Mouse (Mus musculus) megakaryocyte, adult 5-6 weeks (primary cell): Measurements from ENCODE around the gene Ly6g5b. TPM values are rescaled to one million over a fixed set of nuclear protein-coding genes. Genes with fewer than 3 reads are reported as not detected.
A peak's percentile ranks its signal among the peaks of the same experiment; 100 is the strongest.

Source experiments
- ATAC-seq: 2 replicates; pipeline ENCODE4 v1.8.0; 2016; ENCODE audit warnings: mild to moderate bottlenecking, inconsistent platforms; ENCODE audit not compliant: poor library complexity, severe bottlenecking
- total RNA-seq, 2 experiments: library from RNA; stranded (forward) in 1 of 2; stranded (reverse) in 1 of 2; fragments of 153-499, 151-499 nt in 1 of 2; fragments of 221-1000, 200-1000 nt in 1 of 2; gene quantifications; 2 replicates each; pipeline versions ENCODE4 v1.2.3 to v1.2.4; 2015 to 2017

The Ly6g5b gene
- total RNA-seq, 2 experiments from 2014 or later = 1.8 to 6.1 TPM

- ATAC-seq = no peak
Observed at GRCm38 (mm10) chr17:35082841-35083576, 32.2 kb downstream of the Ly6g5b start.

- no peak for ATAC-seq
Observed at GRCm38 (mm10) chr17:35080710-35081109, 34.5 kb downstream of the Ly6g5b start.

- no peak for ATAC-seq
Observed at GRCm38 (mm10) chr17:35080248-35080647, 35.0 kb downstream of the Ly6g5b start.

GRCm38 (mm10) chr17:35079778-35080177, 35.5 kb downstream of the Ly6g5b start:
- ATAC-seq = peak; percentile 45

GRCm38 (mm10) chr17:35077786-35078233, 37.4 kb downstream of the Ly6g5b start, which contains the start of gene Ly6g6d:
Ly6g6d (minus strand) TSS chr17:35078065.
- peak; percentile 76; the same call in 1 of the 2 replicates for ATAC-seq

GRCm38 (mm10) chr17:35077285-35077684, 37.9 kb downstream of the Ly6g5b start:
- ATAC-seq = no peak

- no peak for ATAC-seq
Observed at GRCm38 (mm10) chr17:35076507-35077176, 38.6 kb downstream of the Ly6g5b start, which contains the start of gene Ly6g6e. Ly6g6e (plus strand) TSS chr17:35076902.

- no peak for ATAC-seq
Observed at GRCm38 (mm10) chr17:35074097-35074496, 41.1 kb downstream of the Ly6g5b start.

- ATAC-seq = no peak
Observed at GRCm38 (mm10) chr17:35071454-35071853, 43.8 kb downstream of the Ly6g5b start.

GRCm38 (mm10) chr17:35070556-35071229, 44.5 kb downstream of the Ly6g5b start:
- no peak for ATAC-seq

GRCm38 (mm10) chr17:35068213-35068914, 46.9 kb downstream of the Ly6g5b start:
- ATAC-seq = no peak

- ATAC-seq = no peak
Observed at GRCm38 (mm10) chr17:35066084-35066483, 49.1 kb downstream of the Ly6g5b start, which contains the start of gene Mpig6b. Mpig6b (minus strand) TSS chr17:35066184.

GRCm38 (mm10) chr17:35064951-35065947, 50.0 kb downstream of the Ly6g5b start, which contains the start of gene Ly6g6c:
Ly6g6c (plus strand) TSS chr17:35065388.
- ATAC-seq = peak; percentile 76

GRCm38 (mm10) chr17:35064378-35064877, 50.8 kb downstream of the Ly6g5b start:
- no peak for ATAC-seq

Other genes starting within 250 kb of the Ly6g5b start
Only the 30 nearest of the 42 such genes appear.
- gene Hspa1l, start 142.7 kb downstream of the Ly6g5b start, total RNA-seq (2015) = not detected in 2 replicates
- gene Hspa1l, start 142.7 kb downstream of the Ly6g5b start, total RNA-seq (2017) = 0.22 TPM in 1 of 2 replicates, not detected in the other
- gene Lsm2, start 133.6 kb downstream of the Ly6g5b start, total RNA-seq (2015) = 85.8 and 141 TPM in 2 replicates
- gene Lsm2, start 133.6 kb downstream of the Ly6g5b start, total RNA-seq (2017) = 13.2 and 31.2 TPM in 2 replicates
- gene Vars, start 114.4 kb downstream of the Ly6g5b start, total RNA-seq (2015) = 42.2 and 61.8 TPM in 2 replicates
- 110 and 165 TPM in 2 replicates for gene Vars, start 114.4 kb downstream of the Ly6g5b start, total RNA-seq (2017)
- gene Vwa7, start 98.8 kb downstream of the Ly6g5b start, total RNA-seq (2015) = 0.07 TPM in 1 of 2 replicates, not detected in the other
- gene Vwa7, start 98.8 kb downstream of the Ly6g5b start, total RNA-seq (2017) = 0.11 TPM in 1 of 2 replicates, not detected in the other
- 1.4 and 1.5 TPM in 2 replicates for gene Sapcd1, start 87.4 kb downstream of the Ly6g5b start, total RNA-seq (2015)
- gene Sapcd1, start 87.4 kb downstream of the Ly6g5b start, total RNA-seq (2017) = 0.22 TPM in 1 of 2 replicates, not detected in the other
- gene Msh5, start 68.7 kb downstream of the Ly6g5b start, total RNA-seq (2015) = 7.4 and 7.5 TPM in 2 replicates
- gene Msh5, start 68.7 kb downstream of the Ly6g5b start, total RNA-seq (2017) = 3.6 and 6.3 TPM in 2 replicates
- 415 and 463 TPM in 2 replicates for gene Clic1, start 65.5 kb downstream of the Ly6g5b start, total RNA-seq (2015)
- 386 and 405 TPM in 2 replicates for gene Clic1, start 65.5 kb downstream of the Ly6g5b start, total RNA-seq (2017)
- gene Ddah2, start 56.4 kb downstream of the Ly6g5b start, total RNA-seq (2015) = 2.2 and 3.1 TPM in 2 replicates
- gene Ddah2, start 56.4 kb downstream of the Ly6g5b start, total RNA-seq (2017) = 1.2 and 2.7 TPM in 2 replicates
- not detected in 2 replicates for gene Ly6g6c, start 50.0 kb downstream of the Ly6g5b start, total RNA-seq (2015)
- not detected in 2 replicates for gene Ly6g6c, start 50.0 kb downstream of the Ly6g5b start, total RNA-seq (2017)
- not detected in 2 replicates for gene Mpig6b, start 49.2 kb downstream of the Ly6g5b start, total RNA-seq (2015)
- gene Mpig6b, start 49.2 kb downstream of the Ly6g5b start, total RNA-seq (2017) = not detected in 2 replicates
- gene Ly6g6e, start 38.5 kb downstream of the Ly6g5b start, total RNA-seq (2015) = not detected in 2 replicates
- not detected in 2 replicates for gene Ly6g6e, start 38.5 kb downstream of the Ly6g5b start, total RNA-seq (2017)
- gene Ly6g6d, start 37.4 kb downstream of the Ly6g5b start, total RNA-seq (2015) = not detected in 2 replicates
- gene Ly6g6d, start 37.4 kb downstream of the Ly6g5b start, total RNA-seq (2017) = not detected in 2 replicates
- gene Ly6g6f, start 29.8 kb downstream of the Ly6g5b start, total RNA-seq (2015) = not detected in 2 replicates
- not detected in 2 replicates for gene Ly6g6f, start 29.8 kb downstream of the Ly6g5b start, total RNA-seq (2017)
- gene Abhd16a, start 26.2 kb downstream of the Ly6g5b start, total RNA-seq (2015) = 17.6 and 21.3 TPM in 2 replicates
- gene Abhd16a, start 26.2 kb downstream of the Ly6g5b start, total RNA-seq (2017) = 18.0 and 20.4 TPM in 2 replicates
- gene Ly6g5c, start 7.1 kb downstream of the Ly6g5b start, total RNA-seq (2015) = not detected in 2 replicates
- gene Ly6g5c, start 7.1 kb downstream of the Ly6g5b start, total RNA-seq (2017) = not detected in 2 replicates
- gene Gpank1, start 6.0 kb upstream of the Ly6g5b start, total RNA-seq (2015) = 22.6 and 24.6 TPM in 2 replicates
- 48.5 and 50.0 TPM in 2 replicates for gene Gpank1, start 6.0 kb upstream of the Ly6g5b start, total RNA-seq (2017)
- 404 and 428 TPM in 2 replicates for gene Csnk2b, start 6.6 kb upstream of the Ly6g5b start, total RNA-seq (2015)
- 323 and 362 TPM in 2 replicates for gene Csnk2b, start 6.6 kb upstream of the Ly6g5b start, total RNA-seq (2017)
- gene D17H6S53E, start 10.9 kb upstream of the Ly6g5b start, total RNA-seq (2015) = 4.5 and 4.7 TPM in 2 replicates
- gene D17H6S53E, start 10.9 kb upstream of the Ly6g5b start, total RNA-seq (2017) = 13.0 and 26.1 TPM in 2 replicates
- 0.38 TPM in 1 of 2 replicates, not detected in the other for gene Apom, start 16.6 kb upstream of the Ly6g5b start, total RNA-seq (2015)
- 0.26 TPM in 1 of 2 replicates, not detected in the other for gene Apom, start 16.6 kb upstream of the Ly6g5b start, total RNA-seq (2017)
- gene Bag6, start 19.8 kb upstream of the Ly6g5b start, total RNA-seq (2015) = 87.9 and 91.7 TPM in 2 replicates
- gene Bag6, start 19.8 kb upstream of the Ly6g5b start, total RNA-seq (2017) = 72.4 and 90.5 TPM in 2 replicates
- gene Prrc2a, start 49.5 kb upstream of the Ly6g5b start, total RNA-seq (2015) = 144 and 172 TPM in 2 replicates
- 35.8 and 60.6 TPM in 2 replicates for gene Prrc2a, start 49.5 kb upstream of the Ly6g5b start, total RNA-seq (2017)
- gene Aif1, start 60.6 kb upstream of the Ly6g5b start, total RNA-seq (2015) = 78.7 and 81.4 TPM in 2 replicates
- gene Aif1, start 60.6 kb upstream of the Ly6g5b start, total RNA-seq (2017) = 103 and 120 TPM in 2 replicates
- gene Lst1, start 73.0 kb upstream of the Ly6g5b start, total RNA-seq (2015) = 425 and 434 TPM in 2 replicates
- gene Lst1, start 73.0 kb upstream of the Ly6g5b start, total RNA-seq (2017) = 495 and 596 TPM in 2 replicates
- 11.7 and 13.3 TPM in 2 replicates for gene Ltb, start 79.0 kb upstream of the Ly6g5b start, total RNA-seq (2015)
- 7.3 and 11.2 TPM in 2 replicates for gene Ltb, start 79.0 kb upstream of the Ly6g5b start, total RNA-seq (2017)
- 33.1 and 34.6 TPM in 2 replicates for gene Tnf, start 86.6 kb upstream of the Ly6g5b start, total RNA-seq (2015)
- gene Tnf, start 86.6 kb upstream of the Ly6g5b start, total RNA-seq (2017) = 28.2 and 30.0 TPM in 2 replicates
- gene Lta, start 89.9 kb upstream of the Ly6g5b start, total RNA-seq (2015) = 0.11 TPM in 1 of 2 replicates, not detected in the other
- gene Lta, start 89.9 kb upstream of the Ly6g5b start, total RNA-seq (2017) = 0.24 TPM in 1 of 2 replicates, not detected in the other
- gene Gm16181, start 105.4 kb upstream of the Ly6g5b start, total RNA-seq (2015) = 0.76 and 2.5 TPM in 2 replicates
- 0.88 and 4.0 TPM in 2 replicates for gene Gm16181, start 105.4 kb upstream of the Ly6g5b start, total RNA-seq (2017)
- gene Atp6v1g2, start 118.2 kb upstream of the Ly6g5b start, total RNA-seq (2015) = 6.2 and 6.9 TPM in 2 replicates
- gene Atp6v1g2, start 118.2 kb upstream of the Ly6g5b start, total RNA-seq (2017) = 3.0 and 3.6 TPM in 2 replicates
- gene Nfkbil1, start 120.4 kb upstream of the Ly6g5b start, total RNA-seq (2015) = 2.2 and 4.5 TPM in 2 replicates
- gene Nfkbil1, start 120.4 kb upstream of the Ly6g5b start, total RNA-seq (2017) = 10.2 and 13.3 TPM in 2 replicates
- gene Ddx39b, start 126.3 kb upstream of the Ly6g5b start, total RNA-seq (2015) = 166 TPM in 2 replicates
- 115 and 125 TPM in 2 replicates for gene Ddx39b, start 126.3 kb upstream of the Ly6g5b start, total RNA-seq (2017)